22 mouse cellular contexts compared by ENCODE assay signal in the genomic region with DNA sequence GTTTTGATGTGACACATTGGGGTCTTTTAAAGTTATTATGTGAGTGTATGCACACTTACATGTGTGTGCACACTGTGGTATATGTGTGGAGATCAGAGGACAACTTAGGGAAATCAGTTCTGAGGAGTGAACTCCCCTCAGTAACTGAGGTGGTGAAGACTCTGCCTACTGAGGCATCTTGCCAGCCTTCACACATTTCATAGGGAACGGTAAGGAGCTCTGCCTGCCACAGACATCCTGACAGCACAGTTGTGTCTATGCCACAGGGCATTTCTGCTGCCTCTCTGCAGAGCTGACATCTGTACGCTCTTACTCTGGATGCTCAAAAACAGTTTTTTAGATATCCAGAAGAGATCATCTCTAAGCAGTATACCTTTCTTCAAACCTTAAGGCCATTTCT.
A peak's percentile ranks its signal among the peaks of the same experiment; 100 is the strongest.
DNase-seq lines count a peak whose midpoint lies in the region; ATAC-seq and TF ChIP-seq lines count a peak whose summit lies in the region.
"Had no signal": no experiment of that assay in that cellular context is flagged by ENCODE, and none has a peak within 500 bp of the region (broad histone marks: within the 10 kb centered on the region; RNA-seq: fewer than 3 reads in every experiment).

No protein-coding gene starts in this region.

- no peak overlapping the region for H3K9ac ChIP-seq in CH12.LX (ENCODE audit: insufficient read depth, low read depth)

- H3K27me3 ChIP-seq in CH12.LX (replicated peaks): no peaks in the 10 kb centered on the region
- H3K27me3 ChIP-seq: Patski had no signal

- no peak overlapping the region for H3K4me3 ChIP-seq in CH12.LX (replicated peaks in 1 of 3; ENCODE audit: low read depth in 2 of 3, low read length in 2 of 3, poor library complexity in 1 of 3)

- peaks cover 11 to 36% of the 10 kb centered on the region in 2 experiments for H3K4me1 ChIP-seq in CH12.LX (ENCODE audit: control insufficient read depth in 1 of 2, insufficient read depth in 2 of 2)

- peak; percentile 59; the same call in 1 of the 2 replicates for ATAC-seq in frontal cortex, adult (ENCODE audit: low TSS enrichment)
- ATAC-seq in monocyte, adult 5-6 weeks (replicated peaks; ENCODE audit: insufficient number of reproducible peaks, low FRiP score, low TSS enrichment, poor library complexity, severe bottlenecking): no peak
- ATAC-seq: activated CD4-positive, CD25-positive, alpha-beta regulatory T cell, adult 4 months; CD4-positive, CD25-positive, alpha-beta regulatory T cell, adult 4 months; Patski had no signal

- TF ChIP-seq RAD21 in CH12.LX (IDR thresholded peaks at IDR 0.05; ENCODE audit: low read depth, low read length): no peak

- TF ChIP-seq EP300 in CH12.LX (IDR thresholded peaks at IDR 0.05; ENCODE audit: low read length): no peak

- no peaks in the 10 kb centered on the region for H3K79me2 ChIP-seq in CH12.LX (replicated peaks; ENCODE audit: control insufficient read depth, extremely low read depth, insufficient read depth, poor library complexity, severe bottlenecking)

- peaks cover 3 to 22% of the 10 kb centered on the region in 2 experiments for H3K36me3 ChIP-seq in CH12.LX (replicated peaks in 1 of 2; ENCODE audit: control insufficient read depth in 1 of 2, insufficient read depth in 1 of 2, low read length in 1 of 2)

- no peak for TF ChIP-seq CTCF in CH12.LX (conservative IDR thresholded peaks at IDR 0.05 in 1 of 2, IDR thresholded peaks at IDR 0.05 in 1 of 2; ENCODE audit: low read depth in 2 of 2, low read length in 2 of 2)

- no peaks in the 10 kb centered on the region for H3K9me3 ChIP-seq in CH12.LX (replicated peaks; ENCODE audit: low read length)
- H3K9me3 ChIP-seq: G1E had no signal

- no peak for DNase-seq in frontal cortex, postnatal 14 days (ENCODE audit: low spot score in 2 of 2)
- DNase-seq in CH12.LX (ENCODE audit: extremely low read depth): no peak
- DNase-seq in brain, adult 2 months (ENCODE audit: low read depth, low spot score): peak; percentile 51
- DNase-seq in thymus, postnatal 4 days: no peak
- DNase-seq: adrenal gland, adult 2 months; adrenal gland, adult 8-10 months; adrenal gland, postnatal 10 days; adrenal gland, postnatal 14 days; adrenal gland, postnatal 25 days; adrenal gland, postnatal 36 days; B cell, adult 2 months; cerebellum, adult 11 months; cerebellum, adult 11-12 months; cerebellum, adult 18-20 months; cerebellum, adult 2 months; cerebellum, adult 8-10 months had no signal

- no peak for TF ChIP-seq POLR2A in CH12.LX (IDR thresholded peaks at IDR 0.05; ENCODE audit: low read depth, low read length)

- in situ Hi-C loops in CH12.LX (cut with MboI; ENCODE audit: low pct_ligation_motif_present, low pct_unique_long_range_greater_than_20kb, low sequenced_read_pairs): no loop called here

- peak overlapping the region; percentile 53 for H3K27ac ChIP-seq in CH12.LX (ENCODE audit: insufficient read depth, low read depth)

- peak overlapping the region; percentile 62 for H3K4me2 ChIP-seq in CH12.LX (ENCODE audit: insufficient read depth, low read depth, poor library complexity, severe bottlenecking)

- dilution Hi-C loops in CH12.LX (cut with MboI; ENCODE audit: extremely low pct_ligation_motif_present, extremely low pct_unique_long_range_greater_than_20kb, low sequenced_read_pairs): no loop called here

TF ChIP-seq in CH12.LX, 34 proteins besides CTCF, POLR2A, EP300 and RAD21:
- no peak for TF ChIP-seq TBP (conservative IDR thresholded peaks at IDR 0.05; ENCODE audit: low read depth, low read length)
- no peak for TF ChIP-seq KAT2A (IDR thresholded peaks at IDR 0.05; ENCODE audit: insufficient replicate concordance, low read length)
- TF ChIP-seq BHLHE40 (IDR thresholded peaks at IDR 0.05; ENCODE audit: low read depth, low read length): no peak
- no peak for TF ChIP-seq UBTF (IDR thresholded peaks at IDR 0.05; ENCODE audit: low read depth, low read length)
- TF ChIP-seq NELFE (IDR thresholded peaks at IDR 0.05; ENCODE audit: low read depth, low read length): no peak
- TF ChIP-seq JUN (IDR thresholded peaks at IDR 0.05; ENCODE audit: insufficient read depth, low read depth, low read length): no peak
- no peak for TF ChIP-seq NRF1 (IDR thresholded peaks at IDR 0.05; ENCODE audit: low read depth, low read length)
- TF ChIP-seq ZKSCAN1 (IDR thresholded peaks at IDR 0.05; ENCODE audit: borderline replicate concordance, low read depth, low read length): no peak
- TF ChIP-seq CHD2 (IDR thresholded peaks at IDR 0.05; ENCODE audit: low read length): no peak
- TF ChIP-seq HCFC1 (IDR thresholded peaks at IDR 0.05; ENCODE audit: low read depth, low read length): no peak
- no peak for TF ChIP-seq MEF2A (IDR thresholded peaks at IDR 0.05; ENCODE audit: borderline replicate concordance, low read depth, low read length)
- TF ChIP-seq USF2 (conservative IDR thresholded peaks at IDR 0.05; ENCODE audit: low read depth, low read length): no peak
- TF ChIP-seq IRF4 (IDR thresholded peaks at IDR 0.05; ENCODE audit: low read depth, low read length): no peak
- no peak for TF ChIP-seq MAX (IDR thresholded peaks at IDR 0.05; ENCODE audit: low read length)
TF ChIP-seq in CH12.LX: peak in this region for 0.
